Mouse (Mus musculus) erythroblast, adult 5-6 weeks (primary cell): ENCODE data around the gene Hoxb5. TPM values are rescaled to one million over a fixed set of nuclear protein-coding genes. Genes with fewer than 3 reads are reported as not detected.

ENCODE experiments used
- ATAC-seq: replicated peaks from 2 replicates; pipeline ENCODE4 v1.8.0; 2016; ENCODE audit warnings: moderate number of reproducible peaks, mild to moderate bottlenecking, moderate TSS enrichment, inconsistent platforms; ENCODE audit not compliant: poor library complexity, low FRiP score, severe bottlenecking
- total RNA-seq, 2 experiments: library from RNA; stranded (forward) in 1 of 2; stranded (reverse) in 1 of 2; fragments of 150-400 nt in 1 of 2; fragments of 200-764, 138-1000 nt in 1 of 2; gene quantifications; 2 replicates each; pipeline versions ENCODE4 v1.2.3 to v1.2.4; 2015 to 2017; ENCODE audit warnings: low replicate concordance in 2 of 2

Gene Hoxb5
- not detected in 2 replicates for total RNA-seq (2015; ENCODE audit: low replicate concordance)
- total RNA-seq (2017; ENCODE audit: low replicate concordance), result not detected in 2 replicates

DNA sequence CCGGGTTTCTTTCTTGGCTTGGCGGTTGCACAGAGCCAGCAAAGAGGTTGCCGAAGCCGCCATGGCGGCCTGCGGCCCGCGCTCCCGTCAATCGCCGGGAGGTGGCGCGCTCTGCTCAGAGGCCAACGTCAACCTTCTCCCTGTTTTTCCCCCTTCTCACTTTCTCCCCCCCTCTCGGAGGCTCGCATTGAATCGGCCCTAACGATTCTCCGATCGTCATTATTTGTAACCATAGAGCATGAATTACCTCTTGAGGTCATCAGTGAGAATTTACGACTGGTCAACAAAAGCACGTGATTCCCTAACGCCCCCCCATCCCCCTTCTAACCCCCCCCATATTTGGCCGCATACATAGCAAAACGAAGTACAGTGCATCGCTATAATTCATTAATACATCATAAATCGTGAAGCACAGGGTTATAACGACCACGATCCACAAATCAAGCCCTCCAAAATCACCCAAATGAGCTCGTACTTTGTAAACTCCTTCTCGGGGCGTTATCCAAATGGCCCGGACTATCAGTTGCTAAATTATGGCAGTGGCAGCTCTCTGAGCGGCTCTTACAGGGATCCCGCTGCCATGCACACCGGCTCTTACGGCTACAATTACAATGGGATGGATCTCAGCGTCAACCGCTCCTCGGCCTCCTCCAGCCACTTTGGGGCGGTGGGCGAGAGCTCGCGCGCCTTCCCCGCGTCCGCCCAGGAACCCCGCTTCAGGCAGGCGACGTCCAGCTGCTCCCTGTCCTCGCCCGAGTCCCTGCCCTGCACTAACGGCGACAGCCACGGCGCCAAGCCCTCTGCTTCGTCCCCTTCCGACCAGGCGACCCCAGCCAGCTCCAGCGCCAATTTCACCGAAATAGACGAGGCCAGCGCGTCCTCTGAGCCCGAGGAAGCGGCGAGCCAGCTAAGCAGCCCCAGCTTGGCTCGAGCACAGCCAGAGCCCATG, at the start of gene Hoxb5:
TSS of gene Hoxb5 (plus strand) at position 186 of the 949 bp plus-strand sequence.
- no peak for ATAC-seq

DNA sequence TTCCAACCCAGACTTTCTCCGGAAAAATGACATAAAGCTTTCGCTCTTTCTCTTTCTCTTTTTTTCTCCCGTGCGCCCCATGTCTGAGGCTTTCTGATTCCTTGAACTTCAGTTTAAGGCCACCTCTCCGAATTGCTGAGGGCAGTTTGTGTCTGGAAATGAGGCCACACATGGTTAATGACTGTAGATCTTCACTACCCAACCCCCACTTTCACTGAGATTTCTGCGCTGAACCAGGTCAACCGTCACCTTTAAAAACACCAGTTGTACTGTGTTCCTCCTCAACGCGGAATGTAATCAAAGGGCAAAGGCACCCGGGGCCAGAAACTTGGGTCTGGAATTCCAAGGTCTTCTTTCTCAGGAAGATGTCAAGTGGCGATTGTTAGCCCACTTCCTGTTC, 48.9 kb upstream of the Hoxb5 start:
- ATAC-seq, result no peak

DNA sequence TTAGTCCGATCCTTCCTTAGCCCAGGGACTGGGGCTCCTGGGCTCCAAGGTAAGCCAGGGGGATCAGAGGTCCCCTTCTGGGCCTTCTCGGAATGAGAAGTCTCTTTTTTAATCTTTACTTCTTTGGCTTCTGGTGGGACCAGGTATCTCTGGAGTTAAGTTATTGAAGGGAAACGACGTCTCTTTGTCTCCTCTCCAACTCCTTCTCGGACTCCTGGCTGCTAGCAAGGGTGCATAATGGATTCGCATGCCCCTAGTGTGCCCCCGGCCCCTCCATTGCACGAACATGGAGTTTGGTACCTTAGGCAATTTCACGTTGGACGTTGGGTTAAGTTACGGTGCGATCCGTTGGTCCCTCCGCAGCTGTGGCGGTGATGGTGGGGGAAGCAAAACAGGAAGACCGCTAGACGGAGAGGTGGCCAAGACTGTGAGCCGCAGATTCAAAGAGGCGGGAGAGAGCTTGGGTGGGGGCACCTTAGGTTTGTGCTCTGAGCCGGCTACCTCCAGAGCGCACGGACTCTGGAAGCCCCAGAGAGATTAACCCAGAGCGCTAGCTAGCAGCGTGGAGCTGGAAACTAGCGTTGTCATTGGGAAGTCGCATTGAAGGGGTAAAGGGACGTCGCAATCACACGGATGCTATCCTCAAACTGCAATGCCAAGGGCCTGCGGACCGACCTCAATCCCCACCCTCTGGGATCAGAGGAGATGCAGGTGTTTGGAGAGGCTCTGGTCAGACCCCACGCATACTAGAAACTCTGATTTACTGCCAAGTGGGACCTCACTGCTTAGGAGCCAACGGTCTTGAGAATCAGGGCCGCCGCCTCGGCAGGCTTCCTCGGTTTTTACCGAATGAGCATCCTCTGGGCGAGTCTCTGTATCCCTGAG, 47.8 kb upstream of the Hoxb5 start:
- ATAC-seq, result no peak

DNA sequence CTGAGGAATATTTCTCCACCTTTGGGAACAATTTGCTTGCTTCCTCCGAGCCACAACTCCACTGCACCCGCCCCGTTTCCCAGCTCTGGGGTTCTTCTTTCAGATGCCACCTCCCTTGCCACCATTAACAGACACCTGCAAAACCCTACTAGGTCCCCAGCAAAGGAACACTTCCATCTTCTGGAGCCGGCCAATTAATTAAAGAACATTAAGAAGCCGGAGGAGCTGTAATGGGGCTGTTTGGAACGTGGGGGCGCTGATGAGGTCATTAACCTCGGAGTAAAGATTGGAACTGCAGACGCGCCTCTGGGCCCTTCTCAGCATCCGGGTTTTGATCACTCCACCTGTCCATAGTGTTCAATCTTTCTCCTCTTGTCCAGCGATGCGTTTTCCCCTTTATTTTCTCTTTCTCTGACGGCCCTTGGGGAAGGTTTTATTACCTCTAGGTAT, 47.1 kb upstream of the Hoxb5 start:
- ATAC-seq, result no peak

DNA sequence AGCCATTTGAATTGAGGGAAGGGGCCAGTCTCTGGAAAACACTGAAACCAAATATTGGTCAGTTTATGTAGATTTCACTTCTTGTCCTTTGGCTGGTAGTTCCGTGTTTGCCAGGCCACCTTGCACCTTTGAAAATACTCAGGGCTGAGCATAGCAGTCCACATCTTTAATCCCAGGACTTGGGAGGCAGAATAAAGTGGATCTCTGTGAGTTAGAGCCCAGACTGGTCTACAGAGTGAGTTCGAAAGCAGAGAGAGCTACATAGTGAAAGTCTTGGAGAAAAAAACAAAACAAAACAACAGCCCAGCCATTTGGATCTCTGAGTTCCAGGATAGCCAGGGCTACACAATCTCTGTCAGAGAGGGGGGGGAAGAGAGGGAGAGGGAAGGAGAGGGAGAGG, 46.0 kb upstream of the Hoxb5 start:
- no peak for ATAC-seq

DNA sequence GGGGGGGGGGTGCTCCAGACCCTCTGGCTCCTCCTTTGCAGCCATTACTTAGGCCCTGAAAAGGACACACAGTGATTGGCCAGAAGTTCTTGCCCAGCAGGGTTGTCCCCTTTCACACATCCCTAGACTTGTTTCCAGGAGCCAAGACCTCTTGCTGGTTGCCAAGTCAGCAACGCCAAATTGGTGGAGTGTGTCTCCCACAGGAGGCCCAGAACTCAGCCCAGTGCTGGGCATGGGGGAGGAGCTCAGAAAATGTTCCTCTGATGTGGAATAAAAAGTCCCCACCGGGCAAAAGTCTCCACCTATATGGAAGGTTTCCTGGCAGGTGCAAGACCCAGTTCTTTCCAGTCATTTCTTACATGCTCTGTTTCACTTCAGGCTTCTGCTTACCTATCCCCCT, 44.1 kb upstream of the Hoxb5 start:
- ATAC-seq, result no peak

DNA sequence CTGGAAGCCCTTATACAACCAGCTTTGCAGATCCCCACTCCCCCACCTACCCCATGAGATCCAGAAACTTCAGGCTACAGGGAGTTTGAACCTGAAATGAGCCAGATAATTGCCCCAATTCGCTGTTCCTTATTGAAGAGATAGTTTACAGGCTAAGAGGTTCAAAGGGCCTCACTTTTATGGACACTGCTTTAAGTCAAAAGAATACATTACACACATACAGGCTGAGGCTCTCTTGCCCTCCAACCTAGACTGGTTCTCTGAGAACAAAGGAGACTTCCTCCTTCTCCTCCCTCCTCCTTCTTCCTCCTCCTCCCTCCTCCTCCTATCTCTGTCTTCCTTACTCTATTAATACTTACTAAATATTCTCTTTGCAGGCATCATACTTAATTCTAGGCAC, 43.6 kb upstream of the Hoxb5 start:
- ATAC-seq, result no peak

DNA sequence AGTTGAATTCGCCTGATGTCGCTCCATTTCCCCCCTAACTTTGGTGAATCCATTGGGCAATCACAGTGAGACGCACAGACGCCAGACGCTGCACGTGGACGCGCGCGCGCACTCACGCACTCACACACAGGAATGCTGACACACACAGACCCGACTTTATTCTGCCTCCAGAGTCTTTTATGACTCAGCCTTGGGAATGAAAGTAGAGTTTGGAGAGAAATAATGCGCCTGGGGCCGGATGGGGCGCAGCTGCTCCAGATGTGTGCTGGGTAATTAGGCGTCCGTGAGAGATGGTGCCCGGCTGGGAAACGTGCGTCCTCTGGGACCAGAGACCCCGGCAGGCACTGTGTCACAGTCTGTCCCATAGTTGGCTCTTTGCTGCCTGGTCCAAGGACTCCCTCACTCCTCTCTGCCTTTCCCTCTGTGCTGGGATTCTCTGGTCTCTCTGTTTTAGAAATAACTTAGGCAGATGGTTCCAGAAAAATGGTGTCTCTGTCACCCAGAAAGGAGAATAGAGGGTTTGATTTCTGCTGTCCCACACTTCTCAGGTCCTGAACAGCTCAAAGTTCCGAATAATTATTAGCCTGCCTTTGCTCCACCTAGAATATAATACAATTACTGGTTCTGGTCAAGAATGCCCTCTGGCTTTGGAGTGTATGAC, 42.7 kb upstream of the Hoxb5 start:
- no peak for ATAC-seq

DNA sequence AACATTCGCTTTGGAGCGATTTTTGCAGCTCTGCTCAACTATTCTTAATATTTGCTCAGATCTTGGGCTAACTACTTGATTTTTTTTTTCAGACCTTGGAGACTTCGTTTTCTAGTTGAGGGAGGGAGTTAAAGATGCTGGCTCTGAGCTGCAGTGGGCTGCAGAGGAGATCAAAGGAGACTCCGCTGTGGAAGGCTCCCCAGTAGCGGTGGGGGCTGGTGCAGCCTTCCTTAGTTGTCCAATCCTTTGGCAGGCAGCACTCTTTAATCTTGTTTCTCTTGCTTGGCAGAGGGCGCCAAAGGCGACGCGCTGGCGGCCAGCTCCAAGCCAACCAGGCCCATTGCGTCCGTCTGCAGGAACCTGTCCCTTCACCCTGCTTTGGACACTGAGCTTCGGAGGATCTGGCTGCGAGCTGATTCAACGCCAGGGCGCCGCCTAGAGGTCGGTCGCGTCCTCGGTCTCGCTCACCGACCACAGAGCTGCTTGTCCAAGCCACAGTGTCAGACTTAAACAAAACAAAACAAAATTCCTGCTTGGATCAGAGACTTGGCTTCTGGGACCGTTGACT, 41.7 kb upstream of the Hoxb5 start:
- ATAC-seq, result peak; percentile 39; the same call in 1 of the 2 replicates

DNA sequence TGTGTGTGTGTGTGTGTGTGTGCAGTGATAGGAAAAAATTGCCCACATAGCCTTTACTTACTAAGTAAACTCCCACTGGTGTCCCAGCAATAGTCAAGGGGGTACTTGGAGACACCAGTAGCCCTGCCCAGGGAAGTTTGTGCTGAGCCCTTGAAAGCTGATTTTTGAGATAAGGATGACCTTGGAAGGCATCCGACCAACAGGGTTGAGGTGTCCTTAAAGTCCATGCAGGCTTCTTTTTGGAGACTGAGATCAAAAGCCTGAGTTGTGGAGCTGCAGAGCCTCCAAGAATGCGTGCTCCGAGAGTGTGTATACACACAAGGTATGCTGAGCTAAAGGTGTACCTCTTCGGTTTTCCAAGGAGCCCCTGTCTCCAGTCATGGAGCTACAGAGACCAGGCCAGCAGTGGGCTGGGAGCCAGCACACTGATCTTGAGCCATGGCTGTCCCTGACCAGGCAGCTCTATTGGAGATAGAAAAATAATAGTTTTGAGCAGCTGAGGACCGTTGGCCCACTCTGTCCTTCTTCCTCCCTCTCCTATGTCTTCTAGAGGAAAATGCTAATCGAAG, 40.8 kb upstream of the Hoxb5 start:
- no peak for ATAC-seq

DNA sequence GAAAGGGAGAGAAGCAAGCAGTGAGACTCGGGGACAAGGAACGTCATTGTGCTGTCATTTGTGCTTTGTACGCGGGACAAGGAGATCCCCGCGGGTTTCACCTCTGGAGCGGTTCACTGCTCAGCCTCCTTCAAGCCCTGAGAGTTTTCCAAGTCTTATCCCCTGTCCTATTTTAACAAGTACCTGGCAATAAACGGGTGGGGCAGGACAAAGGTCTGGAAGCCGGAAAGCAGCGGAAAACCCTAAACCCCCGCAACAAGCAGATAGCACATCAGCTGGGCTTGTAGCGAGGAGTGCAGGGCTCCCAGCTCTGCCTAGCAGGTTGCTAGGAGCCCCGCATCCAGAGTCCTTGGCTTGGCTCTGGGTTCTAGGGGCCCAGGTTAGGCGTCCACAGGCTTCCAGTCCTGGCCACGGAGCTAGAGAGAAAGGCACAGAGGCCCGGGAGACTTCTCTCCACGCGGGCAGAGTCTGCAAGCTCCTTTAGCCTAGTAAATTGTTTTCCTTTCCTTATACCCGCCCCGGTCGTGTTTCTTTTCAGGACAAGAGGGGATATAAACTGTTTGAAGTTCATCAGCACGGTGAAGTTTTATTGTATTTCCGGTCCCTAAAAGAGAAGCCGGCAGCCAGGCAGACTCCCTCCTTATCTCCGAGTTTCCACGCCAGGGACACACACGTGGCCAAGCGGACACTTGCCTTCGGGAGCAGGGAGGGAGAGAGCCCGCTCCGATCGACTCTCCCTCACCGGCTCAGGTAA, 39.3 kb upstream of the Hoxb5 start:
- ATAC-seq, result no peak

DNA sequence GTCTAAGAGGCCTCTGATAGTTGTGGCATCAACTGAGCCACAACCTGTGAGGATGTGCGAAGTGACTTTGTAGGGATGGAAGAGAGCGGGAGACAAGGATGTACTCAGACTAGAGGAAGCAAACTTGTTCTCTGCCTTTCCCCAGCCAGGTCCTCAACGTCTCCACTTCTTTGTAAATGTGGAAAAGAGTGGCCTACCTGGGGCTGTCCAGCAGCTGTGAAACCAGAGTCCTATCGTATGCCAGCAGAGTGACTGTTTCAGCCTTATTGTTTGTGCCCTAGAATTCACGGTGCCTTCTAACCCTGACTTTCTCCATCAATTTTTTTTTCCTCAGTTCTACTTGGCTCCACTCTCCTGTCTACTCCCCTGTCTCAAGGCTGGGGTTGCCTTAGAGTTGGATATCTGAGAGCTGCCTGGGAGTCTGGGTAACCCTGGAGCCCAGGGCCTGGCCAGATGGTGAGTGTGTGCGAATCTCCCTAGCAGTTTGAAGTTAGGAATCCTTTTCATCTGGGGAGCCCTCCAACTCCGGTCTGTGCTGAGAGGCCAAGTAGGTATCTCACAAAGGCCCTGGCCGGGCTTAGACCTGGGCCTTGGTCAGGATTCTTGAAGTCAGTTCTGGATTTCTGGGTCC, 38.6 kb upstream of the Hoxb5 start:
- no peak for ATAC-seq

DNA sequence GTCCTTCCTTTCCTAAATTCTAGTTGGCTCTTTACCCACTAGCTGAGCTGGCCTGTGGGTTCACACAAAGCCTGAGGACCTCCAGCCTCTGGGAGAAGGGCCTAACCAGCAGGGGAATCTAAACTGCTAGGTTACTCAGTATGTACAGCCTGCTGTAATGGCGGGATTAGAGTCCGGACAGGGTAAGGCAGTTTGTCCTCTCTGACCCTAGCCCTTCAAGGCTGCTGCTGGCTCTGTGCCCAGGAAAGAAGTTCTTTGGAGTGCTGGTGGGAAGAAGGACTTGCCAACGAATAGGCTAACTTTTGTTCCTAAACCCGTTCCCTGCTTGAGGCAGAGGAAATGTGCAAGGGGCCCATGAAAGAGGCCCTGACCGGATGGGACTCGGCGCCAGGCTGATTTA, 37.2 kb upstream of the Hoxb5 start:
- ATAC-seq, result no peak

DNA sequence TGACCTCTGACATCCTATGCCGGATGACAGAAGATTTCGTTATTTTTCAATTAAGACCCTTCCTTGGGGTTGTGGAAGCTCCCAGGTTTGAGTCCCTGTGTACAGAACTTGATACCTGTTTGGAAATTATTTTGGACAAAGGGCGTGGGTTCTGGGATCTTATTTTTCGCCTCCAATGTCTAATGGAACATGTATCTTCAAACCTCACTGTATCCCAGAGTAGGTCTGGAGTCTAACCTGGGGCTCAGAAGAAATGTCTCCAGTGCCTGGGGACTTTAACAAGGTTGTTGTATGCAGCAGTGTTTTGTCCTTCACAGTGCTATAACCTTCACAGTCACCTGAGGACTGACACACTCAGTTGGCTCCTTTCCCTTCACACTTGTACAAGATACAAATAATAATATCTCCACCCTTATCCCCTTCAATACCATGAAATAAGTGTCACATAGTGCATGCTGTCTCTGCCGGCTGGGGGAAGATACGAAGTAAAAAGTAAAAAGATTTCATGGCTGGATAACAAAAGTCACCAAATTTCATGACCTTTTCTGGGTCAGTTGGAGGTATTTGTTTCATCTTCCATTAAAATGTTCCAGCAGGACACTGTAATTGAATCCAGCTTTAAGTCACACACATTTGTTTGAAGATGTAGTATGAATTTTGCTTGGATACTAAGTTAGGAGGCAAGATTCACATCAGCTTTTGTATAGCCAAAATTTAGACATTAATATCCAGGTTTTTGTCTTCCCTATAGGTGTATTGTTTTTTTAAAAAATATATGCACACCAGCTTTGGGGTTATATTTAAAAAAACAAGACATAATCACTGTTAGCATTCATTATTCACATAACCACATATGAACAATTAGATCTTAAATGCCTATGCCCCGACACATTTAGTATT, 35.9 kb upstream of the Hoxb5 start:
- ATAC-seq, result no peak

DNA sequence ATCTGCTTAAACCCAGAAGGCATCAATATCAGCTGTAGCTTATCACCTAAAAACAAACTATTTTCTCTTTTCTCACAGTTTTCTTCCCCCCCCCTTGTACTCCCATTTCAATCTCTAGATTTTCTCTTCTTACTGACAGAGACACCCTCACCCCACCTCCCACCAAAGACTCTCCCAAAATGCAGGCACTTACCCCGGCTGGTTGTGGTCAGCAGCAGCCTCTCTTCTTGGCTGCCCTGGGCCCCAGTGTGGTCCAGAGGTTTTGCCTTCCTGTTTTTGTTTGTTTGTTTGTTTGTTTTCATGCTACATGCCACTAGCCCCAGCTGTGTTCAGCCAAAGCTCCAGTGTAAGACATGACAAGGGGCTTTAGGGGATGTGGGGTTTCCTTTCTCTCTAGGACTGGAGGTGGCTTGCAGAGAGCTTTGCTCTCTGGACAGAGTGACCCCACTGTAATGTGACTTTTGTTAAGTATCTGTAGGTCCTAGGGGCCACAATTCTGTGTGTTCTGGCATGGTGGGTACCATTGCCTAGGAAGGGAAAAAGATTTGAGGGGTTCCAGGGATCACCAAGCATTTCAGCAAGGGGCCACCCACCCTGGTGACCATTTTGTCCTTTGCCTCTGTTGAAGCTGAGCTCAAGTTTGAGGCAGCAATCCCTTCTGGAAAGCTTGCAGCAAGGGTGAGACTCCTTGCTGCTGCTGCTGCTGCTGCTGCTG, 34.9 kb upstream of the Hoxb5 start:
- no peak for ATAC-seq

DNA sequence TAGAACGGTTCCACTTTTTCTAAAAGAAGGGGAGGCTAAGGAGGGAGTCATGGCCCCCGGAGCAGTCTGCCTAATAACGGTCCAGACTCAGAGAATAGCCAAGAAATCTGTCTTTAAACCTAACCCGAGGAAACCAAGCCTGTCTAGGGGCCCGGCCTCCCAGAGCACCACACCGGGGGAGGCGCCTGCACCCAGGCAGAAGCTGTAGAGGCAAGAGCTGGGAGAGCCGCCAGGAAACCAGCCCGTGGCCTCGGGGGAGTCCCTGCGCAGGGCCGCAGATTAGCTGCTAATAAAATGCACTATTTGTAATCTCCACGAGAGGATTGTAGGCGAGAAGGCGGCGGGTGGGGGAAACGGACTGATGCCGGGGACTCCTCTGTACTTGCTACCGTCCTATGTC, 33.3 kb upstream of the Hoxb5 start:
- ATAC-seq, result no peak
